Mouse (Mus musculus) colon, adult 2 months (tissue): ENCODE data around the gene Pcdh20. TPM values are rescaled to one million over a fixed set of nuclear protein-coding genes. Genes with fewer than 3 reads are reported as not detected.

ENCODE experiments used
- polyA plus RNA-seq: library from polyadenylated mRNA; depleted of rRNA; stranded (reverse); fragments of >200 nt; gene quantifications from 2 replicates; pipeline ENCODE4 v1.2.3, GENCODE M21; 2012; rRNA removed

The Pcdh20 gene
- 0.31 and 0.37 TPM in 2 replicates for polyA plus RNA-seq

GRCm38 (mm10) chr14:88470495-88471434 is at the start of gene Pcdh20:
Gene Pcdh20, minus strand, starts transcription at chr14:88471396.

